Mouse (Mus musculus) small intestine, adult 2 months (tissue): Measurements from ENCODE around the gene Myom3.

Experiments used
- CTCF ChIP-seq: fragments of 200-500 bp; IDR thresholded peaks from 2 replicates; pipeline ENCODE4 v1.5.1; 2012; ENCODE audit warnings: low read depth, mild to moderate bottlenecking, control low read depth, inconsistent platforms, low read length, moderate library complexity, mixed read lengths; ENCODE audit not compliant: insufficient replicate concordance, insufficient read length; ENCODE audit errors: extremely low read depth
- POLR2A ChIP-seq: fragments of 200-500 bp; IDR thresholded peaks from 2 replicates; pipeline ENCODE4 v1.6.1; 2012; ENCODE audit warnings: low read depth, mild to moderate bottlenecking, control low read depth, inconsistent platforms, low read length, moderate library complexity

DNA sequence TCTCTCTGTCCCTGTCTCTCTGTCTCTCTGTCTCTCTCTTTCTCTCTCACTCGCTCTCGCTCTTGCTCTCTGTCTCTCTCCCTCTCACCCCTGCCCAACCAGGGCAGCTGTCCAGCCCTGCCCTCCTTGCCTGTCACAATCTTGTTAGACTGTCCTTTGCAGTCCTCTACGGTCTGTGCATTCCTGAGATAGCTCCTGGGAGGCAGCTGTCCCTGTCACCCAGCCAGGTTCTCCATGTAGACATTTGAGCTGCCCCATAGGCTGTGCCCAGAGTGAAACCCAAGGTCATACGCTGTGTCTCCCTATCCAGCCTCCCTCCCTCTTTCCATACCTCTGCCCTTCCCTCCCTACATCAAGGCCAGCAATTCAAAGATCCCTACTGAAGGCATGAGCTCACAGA, 13.2 kb downstream of the Myom3 start:
- no peak for TF ChIP-seq CTCF
- TF ChIP-seq POLR2A, result no peak
